Mouse (Mus musculus) Muller cell, postnatal 12 days (primary cell): ENCODE measurements around the gene Sgms1.

ENCODE experiments used
- DNase-seq: peaks from one replicate; pipeline ENCODE4 v3.0.0-alpha.2; 2015; ENCODE audit errors: inconsistent ontology term

The Sgms1 gene

DNA sequence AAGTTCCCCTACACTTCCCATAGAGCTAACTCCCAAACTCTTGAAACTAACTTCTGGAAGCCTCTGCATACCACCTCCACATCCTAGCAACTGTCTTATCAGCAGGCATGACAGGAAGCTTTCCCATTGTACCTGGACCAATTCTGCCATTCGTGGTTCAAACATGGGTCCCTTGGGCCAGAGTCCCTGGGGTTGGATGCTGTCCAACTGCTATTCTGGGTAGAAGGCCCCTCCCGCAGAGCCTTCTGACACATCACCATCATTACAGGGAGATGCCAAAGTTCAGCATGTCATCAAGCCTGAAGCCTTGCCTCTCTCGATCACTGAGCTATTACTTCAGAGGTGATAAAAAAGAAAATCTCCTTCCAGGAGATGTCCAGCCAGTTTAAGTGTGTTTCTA is 175.9 kb downstream of the Sgms1 start:
- no peak for DNase-seq

DNA sequence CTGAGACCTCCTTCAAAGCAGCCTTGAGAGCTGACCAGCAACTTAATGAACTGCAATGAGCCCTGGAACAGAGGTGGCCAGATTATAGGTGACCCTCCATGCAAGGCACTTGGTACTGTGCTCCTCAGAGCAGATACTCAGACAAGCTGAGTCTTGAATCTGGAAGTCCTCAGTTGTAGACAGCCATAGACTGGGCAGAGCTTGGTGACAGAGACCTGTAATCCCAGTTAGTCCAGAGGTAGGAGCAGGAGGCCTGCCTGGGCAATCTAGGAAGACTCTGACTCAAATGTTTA is 178.3 kb downstream of the Sgms1 start:
- DNase-seq, result no peak

DNA sequence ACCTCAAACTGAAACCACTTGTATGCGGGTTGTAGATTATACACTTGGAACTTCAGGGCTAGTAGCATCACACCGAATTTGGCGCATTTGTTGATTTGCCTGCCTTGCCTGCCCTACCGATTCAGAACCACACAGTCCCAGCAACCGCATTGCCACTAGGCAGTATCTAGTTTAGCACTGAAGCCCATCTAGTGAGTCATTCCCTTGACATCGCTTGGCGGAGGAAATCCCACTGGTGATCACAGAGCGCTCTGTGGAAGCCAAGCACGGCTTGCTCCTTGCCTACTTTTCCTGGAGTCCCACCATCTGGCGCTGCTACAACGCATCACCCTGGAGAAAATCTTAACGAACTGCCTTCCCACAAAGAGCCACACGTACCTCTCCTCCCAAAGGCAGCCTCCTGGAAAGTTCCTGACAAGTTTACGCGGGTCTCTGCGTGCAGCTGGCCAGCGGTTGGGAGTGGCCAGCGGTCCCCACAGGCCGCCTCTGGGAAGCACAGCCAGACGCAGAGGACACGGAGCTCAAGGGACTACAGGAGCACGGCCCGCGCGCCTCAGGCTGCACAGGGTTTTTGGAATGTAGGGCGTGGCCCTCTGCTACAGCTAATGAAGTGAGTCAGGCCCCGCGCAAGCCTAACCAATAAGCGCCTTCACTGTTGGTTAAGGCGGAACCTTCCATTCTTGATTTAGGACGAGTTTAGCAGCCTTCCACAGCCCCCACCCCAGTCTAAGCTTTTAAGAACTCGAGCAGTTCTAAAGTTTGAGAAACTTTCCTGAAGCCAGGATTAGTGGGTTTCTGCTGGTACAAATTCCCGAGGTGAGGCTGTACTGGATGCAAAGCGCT is 178.8 kb downstream of the Sgms1 start:
- DNase-seq, result peak; percentile 94

DNA sequence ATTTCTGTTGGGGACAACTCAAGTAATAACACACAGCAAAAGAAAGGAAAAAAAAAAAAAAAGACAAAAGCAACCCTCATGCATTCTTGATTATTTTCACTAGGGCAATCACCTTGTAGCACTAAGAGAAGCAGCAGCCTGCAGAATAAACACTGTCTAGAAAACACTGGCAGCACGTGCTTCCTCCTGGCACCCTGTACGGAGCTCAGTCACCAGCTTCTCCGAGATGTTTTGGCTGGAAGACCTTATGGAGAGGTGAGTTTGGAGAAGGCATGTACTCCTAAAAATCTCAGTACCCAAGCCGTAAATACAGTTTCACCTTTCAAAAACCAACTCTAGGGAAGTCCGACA is 179.4 kb downstream of the Sgms1 start:
- no peak for DNase-seq

DNA sequence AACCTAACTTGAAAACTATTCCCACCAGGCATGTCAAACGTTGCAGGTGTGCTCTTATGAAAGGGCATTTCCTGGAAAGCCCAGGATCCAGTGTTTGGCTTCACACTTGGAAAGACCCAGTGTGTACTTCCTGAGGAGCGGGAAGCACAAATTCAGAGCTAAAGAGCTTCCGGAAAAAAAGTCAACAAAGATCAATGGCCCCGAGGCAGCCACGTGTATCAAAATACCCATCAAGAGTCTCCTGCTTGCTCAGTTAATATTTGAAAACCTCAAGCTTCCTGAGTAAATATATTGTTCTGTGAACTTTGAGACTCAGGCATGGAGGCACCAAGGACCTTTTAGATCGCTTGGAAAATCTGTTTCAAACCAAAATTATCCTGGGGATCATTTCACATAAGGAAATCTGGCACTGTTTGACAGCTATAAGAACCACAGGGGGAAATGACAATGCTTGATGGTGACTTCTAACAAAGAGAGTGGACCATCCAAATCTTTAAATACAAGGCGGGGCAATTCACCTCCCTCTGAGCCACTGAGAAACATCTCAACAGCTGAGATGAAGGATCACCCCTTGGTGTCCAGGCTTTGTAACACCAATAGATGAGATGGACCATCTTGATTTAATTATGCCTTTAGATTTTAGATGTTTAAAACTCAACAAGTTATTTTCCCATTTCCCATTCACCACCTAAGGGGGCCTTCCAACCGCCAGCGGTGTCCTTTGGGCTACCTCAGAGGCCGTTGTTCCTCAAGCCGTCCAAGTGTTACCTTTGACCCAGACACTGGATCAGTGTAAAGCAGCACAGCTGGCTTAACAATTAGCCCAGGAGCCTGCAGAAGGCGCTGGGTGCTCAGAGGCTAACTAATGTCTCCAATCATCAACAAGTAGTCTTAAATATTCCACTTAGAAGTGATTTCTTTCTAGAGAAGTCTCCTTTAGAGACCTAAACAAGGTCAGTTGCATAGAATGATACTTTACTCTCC is 187.1 kb downstream of the Sgms1 start:
- DNase-seq, result no peak

DNA sequence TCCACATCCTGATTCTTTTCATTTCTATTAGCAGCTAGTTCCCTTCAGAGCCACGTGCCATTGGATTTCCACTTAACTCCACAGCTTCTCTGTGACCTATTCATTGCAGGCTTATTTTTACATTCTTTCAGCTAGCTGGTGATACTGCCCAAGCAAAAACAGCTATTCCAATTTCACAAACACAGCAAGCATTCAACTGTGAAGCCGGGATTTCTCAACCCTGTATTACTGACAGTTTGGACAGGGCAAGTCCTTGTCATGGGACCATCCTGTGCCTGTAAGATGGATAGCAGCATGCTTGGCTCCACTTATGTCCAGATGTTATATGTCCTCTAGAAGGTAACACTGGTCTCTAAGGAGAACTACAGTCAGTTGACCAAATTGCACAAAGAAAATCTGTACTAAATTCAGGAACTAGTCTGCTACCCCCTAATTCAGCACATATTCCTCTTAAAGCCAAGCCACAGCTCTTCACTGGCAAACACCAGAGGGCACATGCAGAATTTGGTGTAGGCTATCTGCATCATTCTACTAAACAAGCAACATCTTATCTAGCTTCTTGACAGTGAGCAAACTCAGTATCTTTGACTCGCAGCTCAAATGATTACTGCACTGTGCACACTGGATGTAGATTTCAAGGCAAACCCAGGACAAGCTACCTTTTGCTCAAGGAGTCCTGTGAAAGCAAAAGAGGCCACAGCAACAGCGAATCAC is 189.5 kb downstream of the Sgms1 start:
- DNase-seq, result no peak

DNA sequence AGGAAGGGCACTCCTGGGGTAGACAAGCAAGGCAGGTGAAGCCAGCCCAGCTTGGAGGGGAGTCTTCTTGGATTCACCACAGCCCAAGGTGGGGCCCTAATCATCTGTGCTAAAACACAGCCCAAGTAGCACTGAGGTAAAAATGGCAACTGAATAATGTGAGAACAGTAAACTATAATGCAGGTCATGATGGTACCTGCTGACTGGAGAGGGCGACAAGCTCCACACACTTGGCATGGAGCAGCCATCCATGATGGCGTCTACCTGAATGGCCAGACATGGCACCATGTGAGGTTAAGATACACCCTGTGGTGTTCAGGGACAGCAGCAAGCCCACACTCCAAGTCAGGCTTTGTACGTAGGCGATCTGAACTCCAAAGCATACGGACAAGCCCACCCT is 190.4 kb downstream of the Sgms1 start:
- no peak for DNase-seq

DNA sequence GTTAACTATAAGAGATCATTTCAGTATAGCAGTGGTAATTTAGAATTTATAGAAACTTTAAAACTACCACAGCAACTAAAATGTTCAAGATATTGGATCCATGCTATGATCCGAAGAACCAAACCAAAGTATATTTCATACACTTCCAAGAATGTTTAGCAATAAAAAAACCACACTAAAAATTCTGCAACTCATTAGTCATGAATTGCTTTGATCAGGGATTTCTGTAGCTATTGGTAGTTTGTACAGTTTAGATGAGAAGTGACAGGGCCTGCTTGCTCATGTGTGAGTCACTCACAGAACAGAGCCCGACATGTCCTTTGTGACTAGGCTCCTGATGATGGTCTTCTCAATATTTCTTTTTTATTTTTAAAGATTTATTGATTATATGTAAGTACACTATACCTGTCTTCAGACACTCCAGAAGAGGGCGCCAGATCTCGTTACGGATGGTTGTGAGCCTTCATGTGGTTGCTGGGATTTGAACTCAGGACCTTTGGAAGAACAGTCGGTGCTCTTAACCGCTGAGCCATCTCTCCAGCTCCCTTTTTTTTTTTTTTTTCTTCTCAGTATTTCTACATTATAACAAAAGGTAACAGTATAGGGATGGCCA is 190.9 kb downstream of the Sgms1 start:
- peak; percentile 68 for DNase-seq

DNA sequence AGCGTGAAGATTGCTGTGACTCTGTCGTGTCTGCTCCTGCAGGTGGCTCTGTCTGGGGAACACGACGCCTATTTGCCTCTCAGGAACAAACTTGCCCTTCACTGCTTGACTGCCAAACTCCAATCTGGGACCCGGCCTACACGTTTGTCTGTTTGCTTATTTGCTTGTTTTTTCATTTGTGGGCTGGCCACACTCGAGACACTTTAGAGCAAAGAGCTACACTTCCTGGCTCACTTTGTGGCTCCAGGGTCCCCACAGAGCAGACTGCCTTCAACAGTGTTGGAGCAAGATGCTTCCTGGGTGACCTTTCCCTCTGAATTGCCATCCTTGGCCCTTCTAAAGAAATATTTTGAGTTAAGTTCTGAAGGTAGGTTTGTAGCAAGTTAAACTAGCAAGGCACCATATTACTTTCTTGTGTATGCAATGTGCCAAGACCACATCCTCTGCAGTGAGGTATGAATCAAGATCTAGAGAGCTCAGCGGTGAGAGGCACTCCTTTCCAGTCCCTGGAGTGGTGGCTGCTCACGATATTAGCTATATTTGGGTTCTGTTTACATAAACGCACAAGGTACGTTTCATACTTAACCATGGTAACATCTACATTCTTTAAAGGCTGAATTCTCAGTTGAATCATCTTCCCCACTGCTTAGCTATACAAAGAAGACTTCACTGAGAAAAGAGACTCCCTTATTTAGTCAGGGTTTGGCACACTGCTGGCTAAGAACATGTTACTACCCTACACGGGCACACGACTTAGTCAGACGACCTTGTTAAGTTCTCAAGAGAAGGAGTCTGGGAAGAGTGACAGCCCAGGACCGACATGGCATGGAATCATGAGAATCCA is 192.3 kb downstream of the Sgms1 start:
- DNase-seq, result no peak

DNA sequence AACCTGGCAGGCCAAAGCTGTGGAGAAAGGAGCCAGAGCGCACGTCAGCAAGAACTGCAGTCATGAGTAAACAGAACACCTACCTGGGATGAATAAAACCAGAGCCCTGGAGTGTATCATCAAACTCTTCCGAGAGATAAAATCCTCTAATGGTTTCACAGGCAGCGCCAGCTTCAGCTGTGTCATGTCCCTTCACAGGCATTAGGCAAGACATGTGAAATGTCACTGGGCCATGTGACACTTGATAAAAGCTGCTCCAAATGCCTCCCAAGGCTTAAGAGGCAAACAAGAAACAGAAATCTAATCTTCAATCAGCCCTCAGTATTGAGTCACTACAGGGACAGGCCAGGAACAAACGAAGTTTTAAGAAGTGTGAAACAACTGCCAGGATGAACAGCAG is 193.3 kb downstream of the Sgms1 start:
- no peak for DNase-seq

DNA sequence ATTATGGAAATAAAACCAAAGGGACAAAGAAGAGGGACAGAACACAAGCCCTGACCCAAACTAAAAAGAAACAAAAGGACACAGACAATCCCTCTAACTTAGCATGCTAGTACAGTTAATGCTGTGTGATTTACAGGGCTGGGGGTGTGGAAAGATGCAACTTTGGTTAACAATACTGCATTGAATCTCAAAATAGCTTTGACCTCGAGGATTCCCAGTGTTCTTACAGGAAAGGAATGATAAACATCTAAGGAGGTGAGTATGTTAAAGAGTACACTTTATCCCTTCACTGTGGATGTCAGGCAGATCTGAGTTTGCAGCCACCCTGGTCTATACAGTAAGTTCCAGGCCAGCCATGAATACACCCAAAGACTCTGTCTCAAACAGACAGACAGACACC is 194.7 kb downstream of the Sgms1 start:
- no peak for DNase-seq

DNA sequence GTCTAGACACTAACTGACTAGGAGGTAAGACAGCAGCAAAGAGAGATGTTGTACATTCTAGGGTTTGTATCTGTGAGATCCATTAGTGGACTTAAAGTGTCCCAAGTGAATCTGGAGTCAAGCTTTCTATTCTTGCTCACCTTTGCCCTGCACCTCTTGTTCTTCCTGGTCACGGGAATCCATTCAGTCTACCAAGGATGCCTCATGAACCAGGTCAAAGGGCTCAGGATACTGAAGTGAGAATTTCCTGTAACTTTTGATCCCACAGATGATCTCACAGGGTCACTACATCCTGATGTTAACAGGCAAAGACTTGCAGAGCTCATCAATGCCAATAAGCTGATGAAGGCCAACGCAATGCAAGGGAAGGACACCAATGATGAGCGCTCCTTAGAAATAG is 195.4 kb downstream of the Sgms1 start:
- no peak for DNase-seq

DNA sequence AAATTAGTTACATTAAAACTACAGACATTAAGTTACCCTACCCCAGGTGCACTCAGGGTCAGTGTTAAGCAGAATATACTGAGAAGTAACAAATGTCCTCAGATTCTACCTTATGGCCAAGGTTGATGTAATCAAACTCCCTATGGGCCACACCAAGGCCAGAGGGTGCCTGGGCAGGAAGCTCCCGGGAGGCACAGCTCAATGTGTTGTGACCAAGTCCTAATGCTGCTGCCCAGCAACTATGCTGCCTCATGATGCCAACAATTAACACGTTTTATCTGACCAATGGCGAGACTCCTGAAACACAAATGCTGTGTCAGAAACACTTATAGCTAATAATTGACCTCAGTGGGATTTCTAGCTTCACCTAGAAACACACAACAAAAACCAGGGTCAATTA is 197.9 kb downstream of the Sgms1 start:
- DNase-seq, result no peak

DNA sequence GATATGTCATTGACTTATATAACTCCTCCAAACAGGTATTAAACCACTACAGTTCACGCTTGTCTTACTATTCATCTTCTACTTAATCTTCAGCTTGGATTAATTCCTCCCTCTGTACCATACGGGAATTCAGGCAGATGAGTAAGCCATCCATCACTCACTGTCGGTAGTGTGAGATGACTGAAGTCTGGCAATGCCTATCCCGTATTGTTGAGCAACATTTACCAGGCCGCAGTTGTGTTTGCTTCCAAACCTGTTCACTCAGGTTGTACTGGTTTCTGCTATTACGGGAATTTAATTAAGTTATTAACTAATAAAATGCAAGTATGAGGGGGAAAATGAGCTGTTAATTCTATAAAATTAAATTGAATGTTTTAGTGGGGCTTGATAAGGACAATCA is 199.6 kb downstream of the Sgms1 start:
- no peak for DNase-seq

DNA sequence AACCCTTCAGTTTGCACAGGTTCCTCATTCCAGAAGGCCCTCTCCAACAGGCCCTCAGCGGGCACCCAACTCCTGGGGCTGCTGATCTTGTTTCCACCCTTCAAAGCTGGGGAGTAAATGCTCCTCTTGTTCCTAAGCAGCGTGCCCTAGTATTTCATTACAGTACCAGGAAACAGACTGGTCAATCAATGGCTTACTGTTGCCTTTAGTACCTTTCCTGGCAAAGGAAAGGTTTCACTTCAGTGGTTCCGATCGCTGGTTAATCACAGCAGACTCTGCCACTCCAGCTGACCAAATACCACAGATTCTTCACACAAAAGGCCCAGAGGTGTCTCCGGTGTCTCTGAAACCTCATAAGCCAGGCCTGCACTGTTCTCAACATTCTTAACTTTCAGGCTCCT is 200.5 kb downstream of the Sgms1 start:
- peak; percentile 79 for DNase-seq

DNA sequence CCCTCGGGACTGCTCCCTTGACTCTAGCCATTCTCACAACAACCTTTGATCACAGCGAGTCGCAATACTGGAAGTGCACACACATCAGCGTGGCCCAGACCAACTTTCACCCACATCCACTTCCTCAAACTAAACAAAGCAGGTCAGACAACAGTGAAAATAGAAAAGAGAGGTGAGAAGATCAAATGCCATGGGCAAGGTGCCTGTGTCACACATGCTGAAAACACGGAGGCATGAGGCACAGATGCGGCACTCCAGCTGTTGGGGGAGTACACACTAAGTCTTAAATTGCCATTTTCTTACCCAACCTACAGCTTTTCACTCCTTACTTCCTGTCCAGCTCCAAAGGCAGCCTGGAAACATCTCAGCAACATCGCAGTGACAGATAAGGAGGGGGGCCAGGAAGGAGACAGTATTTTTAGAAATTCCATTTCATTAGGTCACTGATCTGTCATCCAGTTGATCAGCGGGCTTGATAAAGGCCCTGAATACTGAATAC is 202.9 kb downstream of the Sgms1 start:
- DNase-seq, result no peak

DNA sequence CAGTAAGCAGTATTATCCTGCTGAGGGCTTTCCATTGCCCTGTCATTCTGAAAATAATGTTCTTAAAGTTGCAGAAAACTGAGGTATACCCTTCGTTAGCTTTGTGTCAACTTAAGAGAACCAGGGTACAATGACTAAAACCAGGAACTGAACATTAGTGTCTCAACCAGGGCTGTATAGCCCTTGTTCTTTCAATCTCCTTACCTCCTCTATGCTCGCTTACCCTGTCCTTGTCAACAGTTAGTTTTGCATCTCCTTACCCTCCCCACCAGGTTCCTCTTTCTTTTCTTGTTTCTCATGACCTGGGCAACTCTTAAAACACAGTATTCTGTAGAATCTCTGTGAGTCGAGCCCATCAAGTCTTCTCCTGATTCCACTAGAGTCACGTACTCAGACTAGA is 206.5 kb downstream of the Sgms1 start:
- no peak for DNase-seq

DNA sequence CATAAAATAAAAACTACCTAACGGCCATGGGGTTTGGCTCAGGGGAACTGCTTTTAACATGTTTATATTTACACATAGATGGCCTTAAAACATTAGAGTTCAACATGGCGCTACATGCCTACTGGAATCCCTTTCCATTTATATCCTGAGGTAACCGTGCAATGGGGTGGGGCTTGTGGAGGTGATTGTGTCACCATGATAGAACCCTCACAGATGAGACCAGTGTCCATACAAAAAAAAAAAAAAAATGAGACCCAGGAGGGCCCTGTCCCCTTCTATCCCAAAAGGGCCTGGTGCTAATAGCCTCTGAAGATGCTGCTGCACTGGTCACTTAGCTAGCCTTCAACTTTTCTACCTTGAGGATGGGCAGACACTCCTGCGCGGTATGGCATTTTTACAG is 207.0 kb downstream of the Sgms1 start:
- DNase-seq, result no peak

DNA sequence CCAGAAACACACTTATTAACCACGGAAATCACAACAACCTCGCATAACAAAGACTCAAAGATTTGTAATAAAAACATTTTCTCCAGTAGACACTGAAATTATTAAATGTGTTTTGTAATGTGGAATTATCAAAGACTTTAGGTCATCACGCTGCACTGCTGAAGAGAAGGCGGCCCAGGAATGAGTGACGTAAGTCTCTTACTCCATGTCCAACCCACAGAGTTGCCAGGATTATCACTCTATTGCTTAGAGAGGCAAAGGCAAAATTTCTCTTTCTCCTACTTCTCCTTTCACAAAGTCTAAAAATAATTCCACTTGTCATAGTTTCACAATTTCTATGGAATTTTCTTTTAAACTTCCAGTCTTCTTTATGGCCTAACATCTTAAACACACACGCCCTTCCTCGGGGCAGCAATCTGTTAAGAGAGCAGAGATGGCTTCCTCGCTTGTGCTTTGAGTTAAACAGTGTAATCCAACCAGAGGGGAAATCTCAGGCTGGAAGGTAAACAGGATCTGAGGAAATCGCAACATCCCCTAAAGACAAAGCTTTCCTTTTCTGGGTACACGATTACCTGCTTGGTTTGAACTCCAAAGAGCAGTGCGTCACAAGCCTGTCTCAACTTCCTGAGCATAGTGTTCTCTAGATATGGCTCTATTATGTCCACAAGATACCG is 207.7 kb downstream of the Sgms1 start:
- DNase-seq, result no peak
